Mouse (Mus musculus) spleen, postnatal 36 days (tissue): Measurements from ENCODE around the gene D630036H23Rik.
A peak's percentile ranks its signal among the peaks of the same experiment; 100 is the strongest.
"Not testable (repeated sequence)": the region's sequence is repeated elsewhere in the genome, so short reads cannot be mapped to it uniquely, and the experiment has no call there.

Experiments
- DNase-seq, 2 experiments: peaks; one replicate each; pipeline ENCODE4 v3.0.0; 2022; ENCODE audit warnings: low spot score in 2 of 2, mixed read lengths in 1 of 2

D630036H23Rik gene

DNA sequence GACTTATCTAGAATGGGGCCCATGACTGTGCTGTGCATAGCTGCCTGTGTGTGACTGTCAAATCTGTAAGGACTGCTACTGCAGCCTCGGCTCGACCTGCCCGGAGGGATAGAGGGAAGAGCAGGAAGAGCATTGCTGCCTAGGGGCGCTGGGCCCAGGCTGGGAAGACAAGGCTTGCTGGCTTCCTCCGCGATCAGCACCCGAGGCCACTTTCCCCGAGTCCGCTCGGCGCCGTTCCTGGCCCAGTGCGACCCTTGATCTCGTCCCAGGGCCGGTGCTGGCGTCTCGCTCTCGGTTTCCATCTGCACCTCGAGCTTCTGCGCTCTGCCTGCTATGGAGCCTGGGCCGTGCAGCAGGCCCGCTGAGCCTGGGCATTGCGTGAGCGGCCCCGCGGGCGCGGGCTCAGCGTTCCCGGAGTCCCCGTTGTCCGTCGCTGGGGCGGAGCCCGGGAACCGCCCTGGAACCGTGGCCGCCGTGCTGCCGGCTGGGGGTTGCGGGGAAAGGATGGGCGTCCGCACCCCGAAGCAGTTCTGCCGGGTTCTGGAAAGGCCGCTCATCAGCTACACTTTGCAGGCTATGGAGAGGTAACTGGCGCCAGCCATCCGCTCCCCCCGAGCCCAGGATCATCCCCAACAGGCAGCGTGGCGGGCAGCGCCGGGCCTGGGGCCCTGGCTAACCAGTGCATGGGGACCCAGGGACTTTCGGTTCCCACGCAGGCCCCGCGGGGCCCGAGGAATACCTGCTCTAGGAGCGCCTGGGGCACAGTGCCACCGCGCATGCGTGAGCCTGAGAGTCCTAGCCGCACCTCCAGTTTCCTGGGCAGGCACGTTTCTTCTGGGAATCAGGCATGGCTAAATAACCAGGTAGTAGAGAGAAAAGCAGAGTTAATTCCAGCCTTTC, at the start of gene D630036H23Rik, which contains the start of gene Ispd:
Gene D630036H23Rik (minus strand): TSS at position 741 of the 900 bp plus-strand sequence.
Gene Ispd (plus strand): TSS at position 10 of the 900 bp plus-strand sequence.
- DNase-seq = peak; percentile 70 to 73

DNA sequence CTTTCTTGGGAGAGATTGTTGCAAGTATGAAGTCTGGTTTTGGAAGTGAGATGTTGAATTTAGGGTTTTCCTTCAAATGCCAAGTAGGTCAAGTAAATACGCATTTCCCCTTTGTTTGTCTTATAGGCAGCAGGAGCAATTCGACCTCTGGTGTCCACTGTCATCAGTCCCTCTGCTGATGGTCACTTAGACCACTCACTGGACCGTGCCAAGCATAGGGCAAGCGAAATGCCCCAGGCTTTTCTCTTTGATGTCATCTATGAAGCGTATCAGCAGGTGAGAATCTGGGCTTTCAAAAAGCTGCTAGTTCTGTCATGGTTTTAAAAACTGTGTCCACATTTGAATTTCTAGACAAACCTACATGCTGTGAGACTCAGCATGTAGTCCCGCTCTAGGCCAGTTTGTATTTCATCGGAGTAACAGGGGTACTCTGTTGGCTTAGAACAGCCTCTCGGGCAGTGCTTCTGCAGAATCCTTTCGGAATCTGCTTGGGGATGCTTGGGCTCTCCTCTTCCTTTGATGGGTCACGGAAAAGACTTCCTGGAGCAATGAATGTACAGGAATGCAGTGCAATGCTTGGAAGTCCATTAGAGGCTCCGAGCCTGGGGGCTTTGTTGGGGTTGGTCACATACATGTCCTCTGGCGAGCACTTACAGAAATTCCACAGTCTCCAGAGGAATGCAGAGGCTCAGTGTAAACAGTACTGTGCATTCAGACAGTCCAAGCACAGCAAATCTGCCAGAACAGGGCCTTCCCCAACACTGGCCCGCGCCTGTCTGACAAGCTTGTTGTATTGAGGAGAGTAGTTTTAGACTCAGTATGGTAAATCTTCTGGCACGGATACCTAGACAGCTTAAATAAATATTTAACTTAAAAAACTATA, 44.4 kb upstream of the D630036H23Rik start:
- DNase-seq = no peak

DNA sequence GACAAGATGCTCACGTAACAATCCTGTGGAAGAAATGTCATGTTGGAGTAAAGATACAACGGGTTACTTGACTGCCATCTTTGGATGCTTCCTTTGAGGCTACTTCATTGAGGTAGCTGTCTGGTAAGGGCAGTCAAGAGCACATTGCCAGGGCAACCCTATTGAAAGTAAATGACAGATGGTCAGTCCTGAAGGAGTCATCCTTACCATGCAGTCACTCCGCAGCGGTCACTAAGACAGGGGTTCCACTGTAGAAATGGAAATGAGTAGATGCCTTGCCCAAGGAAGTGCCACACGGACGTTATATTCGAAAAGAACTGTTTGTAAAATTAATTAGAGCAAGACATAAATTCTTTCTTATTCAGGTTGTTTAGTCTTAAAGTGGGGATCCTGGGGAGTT, 43.3 kb upstream of the D630036H23Rik start:
- DNase-seq = no peak

DNA sequence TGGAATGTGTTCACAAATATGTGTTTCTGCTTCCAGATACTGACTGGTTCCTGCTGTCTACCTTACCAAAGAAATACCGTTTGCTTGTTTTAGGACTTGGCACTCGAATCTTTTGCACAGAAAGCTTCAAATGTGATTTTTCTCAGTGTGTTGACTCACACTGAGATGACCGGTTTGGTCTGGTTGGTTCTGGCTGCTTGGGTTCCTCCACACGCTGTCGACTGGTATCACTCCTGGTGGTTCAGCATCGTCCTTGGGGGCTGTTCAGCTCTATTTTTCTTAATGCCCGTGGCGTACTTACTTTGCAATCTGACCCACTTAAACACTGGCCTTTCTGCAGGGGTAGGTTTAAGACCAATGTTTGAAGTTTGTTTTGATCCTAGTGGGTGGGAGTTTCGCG, 41.7 kb upstream of the D630036H23Rik start:
- no peak for DNase-seq

DNA sequence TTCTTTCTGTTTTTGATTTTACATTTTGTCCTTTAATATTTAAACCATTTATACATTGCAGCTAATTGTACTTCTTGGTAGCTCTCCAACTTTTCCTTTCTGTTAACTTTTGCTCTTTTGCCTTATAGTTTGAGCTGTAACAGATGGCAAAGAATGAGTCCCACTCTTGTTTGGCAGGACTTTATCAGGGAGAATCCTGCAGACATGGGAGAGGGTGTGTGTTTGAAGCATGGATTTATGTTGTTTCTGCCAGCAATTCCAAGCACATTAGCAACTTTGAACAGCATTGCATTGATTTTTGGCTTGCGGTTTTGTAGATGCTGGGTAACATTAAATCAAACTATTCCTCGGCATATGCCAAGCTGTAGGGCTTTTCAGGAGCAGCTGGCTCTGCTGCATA, 13.1 kb upstream of the D630036H23Rik start:
- no peak for DNase-seq

DNA sequence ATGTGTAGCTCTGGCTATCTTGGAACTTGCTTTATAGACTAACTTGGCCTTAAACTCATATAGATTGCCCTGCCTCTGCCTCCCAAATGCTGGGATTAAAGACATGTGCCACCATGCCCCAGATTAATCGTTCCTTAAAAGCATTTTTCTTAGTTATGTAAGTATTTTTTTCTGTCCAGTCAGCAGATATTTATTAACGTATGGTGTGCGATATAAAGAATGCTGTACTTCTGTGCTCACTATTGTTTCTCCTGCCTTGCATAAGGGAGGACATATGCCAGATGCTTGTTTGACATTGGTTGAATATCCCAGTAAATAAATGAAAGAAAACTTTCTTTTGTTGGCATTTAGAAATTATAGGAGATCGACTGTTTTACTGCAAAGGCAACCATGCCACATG, 5.0 kb upstream of the D630036H23Rik start:
- no peak for DNase-seq

DNA sequence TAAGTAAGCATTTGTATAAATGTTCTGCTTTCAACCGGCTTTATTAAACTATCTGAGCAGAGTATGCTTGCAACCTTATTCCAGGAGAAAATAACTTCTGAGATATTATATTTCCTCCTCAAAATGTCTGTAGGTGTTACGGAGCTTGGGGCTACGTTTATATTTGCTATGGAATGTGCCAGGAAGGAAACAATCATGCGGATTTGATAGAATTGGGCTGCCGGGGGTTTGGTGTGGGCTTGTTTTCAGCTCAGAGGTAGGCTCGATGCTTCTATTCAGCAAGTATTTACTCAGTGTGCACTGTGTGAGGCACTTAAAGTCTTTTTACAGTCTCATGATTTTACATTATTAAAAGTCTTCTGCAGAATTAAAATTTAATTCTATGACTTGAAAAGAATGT, 3.4 kb upstream of the D630036H23Rik start:
- DNase-seq = no peak

DNA sequence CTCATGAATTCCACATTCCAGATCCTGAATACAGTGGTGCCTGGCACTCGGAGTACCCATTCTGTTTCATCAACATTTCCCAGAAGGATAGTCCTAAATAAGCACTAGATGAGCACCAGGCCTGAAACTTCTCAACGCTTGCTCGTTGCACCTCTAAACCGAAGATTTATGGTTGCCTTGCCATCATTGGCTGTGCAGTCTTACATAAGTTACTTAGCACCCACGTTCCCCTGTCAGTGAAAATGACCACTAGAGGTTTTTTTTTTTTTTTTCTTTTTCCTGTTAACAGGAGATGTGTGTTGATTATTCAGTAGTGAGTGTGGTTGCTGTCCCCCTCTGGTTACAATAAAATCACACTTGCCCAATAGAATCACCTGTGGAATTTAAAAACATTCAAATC, 1.2 kb downstream of the D630036H23Rik start:
- no peak for DNase-seq

DNA sequence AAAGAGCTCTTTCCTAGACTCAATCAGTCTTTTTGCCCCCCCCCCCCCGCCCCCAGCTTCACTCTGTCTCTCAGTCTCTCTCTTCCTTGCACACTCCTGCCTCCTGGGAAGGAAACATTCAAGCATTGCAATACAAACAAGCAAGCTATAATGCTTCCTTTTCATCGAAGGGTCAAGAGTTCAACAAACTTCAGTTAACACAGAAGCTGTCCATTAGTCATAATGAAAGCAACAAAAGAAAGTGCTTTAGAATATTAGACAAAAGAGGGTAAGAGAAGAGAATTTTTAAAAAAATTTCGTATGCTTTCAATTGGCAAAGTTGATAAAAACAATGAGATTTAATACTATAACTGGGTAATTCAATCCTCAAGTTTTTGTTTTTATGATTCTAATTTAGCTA, 1.7 kb downstream of the D630036H23Rik start:
- DNase-seq = no peak

DNA sequence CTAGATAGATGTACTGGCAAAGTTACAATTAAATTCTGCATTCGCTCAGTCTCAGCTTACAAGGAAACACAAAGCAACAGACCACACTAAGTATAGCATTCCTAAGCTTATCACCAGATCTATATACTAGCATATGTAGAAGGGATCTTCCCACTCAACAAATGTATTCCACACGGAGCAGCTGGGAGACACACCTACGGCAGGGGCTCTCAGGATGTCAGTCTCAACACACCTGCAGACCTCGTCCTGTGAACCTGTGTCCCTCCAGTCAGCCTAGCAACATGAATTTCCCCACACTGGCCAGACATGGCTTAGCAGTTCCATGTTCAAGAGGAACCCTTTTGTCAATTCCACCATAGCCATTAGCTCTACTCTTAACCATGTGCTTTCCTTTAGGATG, 5.6 kb downstream of the D630036H23Rik start:
- DNase-seq = not testable (repeated sequence)

DNA sequence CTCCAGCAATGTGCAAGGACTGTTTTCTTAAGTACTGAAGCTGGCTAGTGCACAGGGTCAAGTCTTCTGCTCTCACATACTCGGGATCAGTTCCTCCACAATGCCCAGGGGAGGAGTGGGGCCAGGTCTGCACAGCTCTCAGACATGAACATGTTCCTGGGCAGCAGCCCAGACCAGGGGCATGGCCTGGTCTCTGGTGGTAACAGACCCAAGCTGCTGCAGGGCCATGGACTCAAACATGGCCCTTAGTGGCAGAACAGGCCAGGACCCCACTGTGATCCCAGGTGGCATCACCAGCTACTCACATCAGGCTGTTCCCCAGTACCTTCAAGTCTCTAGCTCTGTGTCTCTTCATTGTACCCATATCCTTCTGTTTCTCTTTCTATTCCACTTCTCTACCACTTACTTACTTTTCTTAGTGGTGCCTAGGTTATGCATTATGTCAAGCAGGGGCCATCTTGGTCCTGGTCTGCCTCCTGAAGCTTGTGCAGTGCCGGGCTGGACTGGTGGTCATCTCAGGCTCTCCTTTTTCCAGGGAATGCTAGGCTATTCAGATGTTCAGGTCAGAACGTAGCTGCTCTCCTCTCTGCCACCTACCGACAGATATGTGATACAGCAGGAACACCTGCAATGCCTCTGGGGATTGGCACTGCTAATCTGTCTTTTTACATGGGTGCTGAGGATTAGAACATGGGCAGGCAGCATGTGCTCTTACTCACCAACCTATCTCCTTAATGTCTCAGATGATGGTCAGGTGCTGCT, 8.6 kb downstream of the D630036H23Rik start:
- no peak for DNase-seq

DNA sequence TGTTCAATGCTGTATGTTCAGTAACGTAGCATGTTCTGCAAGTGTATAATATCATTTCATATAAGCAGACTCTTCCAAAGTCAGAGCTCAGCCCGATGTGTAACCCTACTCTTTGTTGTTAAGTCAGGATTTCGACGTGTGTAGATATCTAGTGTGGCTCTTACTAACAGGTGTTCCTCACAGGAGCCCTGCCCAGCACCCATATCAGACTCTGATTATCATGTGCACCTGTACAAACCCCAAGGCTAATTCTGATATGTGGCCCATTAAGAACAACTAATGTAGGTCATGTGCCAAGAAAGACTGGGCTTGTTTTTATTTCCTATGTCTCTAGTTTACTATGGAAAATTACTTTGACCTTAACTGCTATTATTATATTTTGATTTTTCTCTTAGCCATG, 18.0 kb downstream of the D630036H23Rik start:
- DNase-seq = no peak

DNA sequence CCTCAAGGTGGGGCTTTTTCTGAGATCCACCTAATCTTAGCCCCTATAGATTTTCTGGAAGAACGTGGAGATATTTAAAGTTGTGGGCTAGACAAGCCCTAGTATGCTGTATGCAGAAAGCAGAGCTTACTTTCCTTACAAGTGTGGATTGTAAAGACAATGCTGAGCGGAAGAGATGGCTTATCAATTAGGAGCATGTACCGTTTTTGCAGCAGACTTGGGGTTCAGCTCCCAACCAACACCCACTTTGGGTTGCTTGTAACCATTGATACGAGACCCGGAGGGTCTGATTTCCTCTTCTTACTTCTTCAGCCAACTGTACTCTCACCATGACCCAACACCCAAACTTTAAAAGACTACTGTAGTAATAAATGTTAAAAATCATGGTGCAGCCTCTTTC, 21.3 kb downstream of the D630036H23Rik start:
- DNase-seq = no peak

DNA sequence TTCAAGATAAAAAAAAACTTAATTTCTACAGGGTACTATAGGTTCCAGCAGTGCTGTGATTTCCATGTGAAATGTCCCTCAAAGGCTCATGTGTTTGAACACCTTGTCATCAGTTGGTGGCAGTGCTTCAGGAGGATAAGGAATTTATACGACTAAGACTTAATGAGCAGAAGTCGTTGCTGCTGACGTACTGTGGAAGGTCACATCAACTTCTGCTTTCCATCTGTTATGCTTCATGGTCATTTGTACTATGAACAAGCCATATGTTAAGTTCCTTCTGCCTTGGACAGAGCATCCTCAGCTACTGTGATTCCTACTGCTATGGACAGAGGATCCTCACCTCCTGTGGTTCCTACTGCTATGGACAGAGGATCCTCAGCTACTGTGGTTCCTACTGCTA, 21.9 kb downstream of the D630036H23Rik start:
- peak; percentile 26 to 32 for DNase-seq

DNA sequence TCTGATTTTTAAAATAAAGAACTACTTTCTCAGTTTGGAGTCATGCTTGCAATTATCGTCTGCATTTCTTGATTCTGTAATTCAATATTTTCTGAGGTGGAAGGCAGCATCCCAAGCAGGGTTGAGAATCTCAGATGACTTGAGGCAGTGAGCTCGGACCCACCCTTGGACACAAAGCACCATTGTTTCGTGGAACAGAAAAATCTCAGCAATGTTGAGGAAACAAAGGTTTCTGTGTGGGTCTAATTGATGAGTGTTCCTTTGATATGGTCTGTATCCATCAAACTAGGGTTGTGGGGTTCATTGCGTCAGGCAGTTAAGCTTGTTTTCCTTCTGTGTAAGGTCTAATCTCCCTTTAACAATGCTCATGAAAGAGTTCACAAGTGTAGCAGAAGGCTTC, 37.9 kb downstream of the D630036H23Rik start:
- no peak for DNase-seq

DNA sequence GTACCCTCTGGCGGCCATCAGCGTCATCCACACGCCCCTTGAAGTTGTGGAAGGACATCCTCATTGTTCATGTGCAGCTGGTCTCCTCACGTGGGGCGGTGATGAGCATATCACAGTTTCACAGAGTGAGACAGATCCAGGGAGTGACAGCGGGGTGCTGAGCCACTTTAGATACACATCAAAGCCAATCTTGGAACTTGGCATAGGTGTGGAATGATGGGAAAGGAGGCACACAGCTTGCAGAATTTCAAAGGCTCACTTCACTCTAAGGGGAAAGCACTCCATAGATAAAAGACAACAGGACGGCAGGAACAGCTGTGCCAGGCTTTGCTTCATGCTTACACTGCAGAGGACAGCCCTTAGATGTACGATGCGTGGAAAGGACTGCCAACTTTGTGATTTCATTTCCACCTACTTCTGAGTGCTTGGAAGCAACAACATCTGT, 48.1 kb downstream of the D630036H23Rik start:
- DNase-seq = no peak

DNA sequence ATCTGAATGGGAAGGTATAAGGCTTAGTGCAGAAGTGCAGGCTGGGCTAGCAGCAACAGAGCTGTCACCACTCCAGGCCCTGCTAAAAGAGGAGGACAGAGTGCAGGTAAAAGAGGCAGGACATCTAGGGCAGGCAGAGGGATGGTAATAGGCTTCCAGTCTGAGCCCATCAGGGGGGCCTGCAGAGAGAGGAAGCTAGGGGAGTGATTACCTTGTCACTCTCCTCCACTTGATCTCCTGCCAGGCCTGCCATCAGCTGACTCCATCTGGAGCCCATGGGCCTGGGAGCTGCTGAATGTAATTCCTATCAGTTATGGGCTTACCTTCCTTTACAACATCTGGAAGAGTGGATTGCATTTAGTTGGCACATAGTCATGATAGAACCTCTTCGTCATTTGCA, 49.3 kb downstream of the D630036H23Rik start:
- no peak for DNase-seq
